Mouse (Mus musculus): ENCODE data around the gene Slfn8.

- no peak for TF ChIP-seq POLR2A (IDR thresholded peaks at IDR 0.05; ENCODE audit: low read depth, low read length)
- no peak for TF ChIP-seq CTCF (IDR thresholded peaks at IDR 0.05; ENCODE audit: extremely low read depth, insufficient read length, insufficient replicate concordance, low read depth, low read length)
Observed at GRCm38 (mm10) chr11:83060412-83061020, 39.9 kb upstream of the Slfn8 start.

All from small intestine, adult 2 months (tissue).